Mouse (Mus musculus) MEL (cell line): ENCODE data around the gene Gm20696. TPM values are rescaled to one million over a fixed set of nuclear protein-coding genes. Genes with fewer than 3 reads are reported as not detected.
A peak's percentile ranks its signal among the peaks of the same experiment; 100 is the strongest.

Experiments
- DNase-seq: peaks from one replicate; pipeline ENCODE4 v3.0.0; 2011; ENCODE audit warnings: low read depth, low spot score
- H3K27ac ChIP-seq: 2 replicates; pipeline ENCODE4 v1.5.1; 2012; ENCODE audit warnings: low read depth, mild to moderate bottlenecking, control low read depth, low read length, moderate library complexity; ENCODE audit not compliant: control insufficient read depth
- H3K27me3 ChIP-seq, 2 experiments: fragments of 150-350 bp in 1 of 2; sonication (generic) in 1 of 2; 2 replicates each; pipeline ENCODE4 v1.6.1; 2012; ENCODE audit warnings: low read length in 2 of 2, mild to moderate bottlenecking in 2 of 2, improper control_type of control experiment in 1 of 2, moderate library complexity in 1 of 2; ENCODE audit not compliant: insufficient read depth in 2 of 2, control insufficient read depth in 1 of 2
- H3K36me3 ChIP-seq, 2 experiments: 2 replicates each; pipeline ENCODE4 v1.6.1; 2012 to 2014; ENCODE audit warnings: low read length in 2 of 2, improper control_type of control experiment in 1 of 2, inconsistent platforms in 1 of 2, mild to moderate bottlenecking in 1 of 2; ENCODE audit not compliant: insufficient read depth in 2 of 2, control insufficient read depth in 1 of 2
- H3K4me1 ChIP-seq, 2 experiments: fragments of 150-350 bp in 1 of 2; sonication (generic) in 1 of 2; 2 replicates each; pipeline ENCODE4 v1.6.1; 2012; ENCODE audit warnings: low read length in 2 of 2, improper control_type of control experiment in 1 of 2, mild to moderate bottlenecking in 1 of 2; ENCODE audit not compliant: insufficient read depth in 2 of 2, control insufficient read depth in 1 of 2
- H3K4me3 ChIP-seq, 2 experiments: fragments of 150-350 bp in 1 of 2; sonication (generic) in 1 of 2; 2 replicates each; pipeline ENCODE4 v1.5.1; 2012; ENCODE audit warnings: low read depth in 2 of 2, low read length in 2 of 2, mild to moderate bottlenecking in 2 of 2, moderate library complexity in 2 of 2, control low read depth in 1 of 2, improper control_type of control experiment in 1 of 2; ENCODE audit not compliant: control insufficient read depth in 1 of 2, insufficient read depth in 1 of 2
- H3K79me2 ChIP-seq: 2 replicates; pipeline ENCODE4 v1.6.1; 2012; ENCODE audit warnings: mild to moderate bottlenecking, low read length, moderate library complexity; ENCODE audit not compliant: control insufficient read depth, poor library complexity, insufficient read depth
- H3K9ac ChIP-seq: 2 replicates; pipeline ENCODE4 v1.6.1; 2012; ENCODE audit warnings: low read depth, mild to moderate bottlenecking, control low read depth, low read length, moderate library complexity; ENCODE audit not compliant: control insufficient read depth, poor library complexity, severe bottlenecking
- H3K9me3 ChIP-seq: fragments of 150-350 bp; sonication (generic); replicated peaks from 2 replicates; pipeline ENCODE4 v1.6.1; 2012; ENCODE audit warnings: mild to moderate bottlenecking, low read length, improper control_type of control experiment, moderate library complexity; ENCODE audit not compliant: insufficient read depth
- BHLHE40 ChIP-seq: IDR thresholded peaks from 2 replicates; pipeline ENCODE4 v1.6.1; 2012; ENCODE audit warnings: low read depth, mild to moderate bottlenecking, inconsistent platforms, low read length, improper control_type of control experiment, borderline replicate concordance
- CHD2 ChIP-seq: IDR thresholded peaks from 2 replicates; pipeline ENCODE4 v1.6.1; 2011; ENCODE audit warnings: low read length, improper control_type of control experiment
- E2F4 ChIP-seq: IDR thresholded peaks from 2 replicates; pipeline ENCODE4 v1.6.1; 2011; ENCODE audit warnings: low read depth, low read length, improper control_type of control experiment, borderline replicate concordance
- EP300 ChIP-seq, 2 experiments: IDR thresholded peaks; 2 replicates each; pipeline ENCODE4 v1.6.1; 2011; ENCODE audit warnings: improper control_type of control experiment in 2 of 2, low read length in 2 of 2, low read depth in 1 of 2, mild to moderate bottlenecking in 1 of 2
- ETS1 ChIP-seq: IDR thresholded peaks from 2 replicates; pipeline ENCODE4 v1.6.1; 2012; ENCODE audit warnings: low read depth, mild to moderate bottlenecking, inconsistent platforms, low read length, improper control_type of control experiment, moderate library complexity
- GABPA ChIP-seq: IDR thresholded peaks from 2 replicates; pipeline ENCODE4 v1.6.1; 2012; ENCODE audit warnings: low read depth, mild to moderate bottlenecking, inconsistent platforms, low read length, improper control_type of control experiment, moderate library complexity
- GATA1 ChIP-seq: IDR thresholded peaks from 2 replicates; pipeline ENCODE4 v1.6.1; 2011; ENCODE audit warnings: low read depth, low read length, improper control_type of control experiment
- JUND ChIP-seq: IDR thresholded peaks from 2 replicates; pipeline ENCODE4 v1.6.1; 2011; ENCODE audit warnings: low read depth, mild to moderate bottlenecking, improper control_type of control experiment, low read length
- MAFK ChIP-seq: IDR thresholded peaks from 2 replicates; pipeline ENCODE4 v1.6.1; 2011; ENCODE audit warnings: low read depth, mild to moderate bottlenecking, low read length, improper control_type of control experiment, borderline replicate concordance
- MEF2A ChIP-seq: IDR thresholded peaks from 2 replicates; pipeline ENCODE4 v1.6.1; 2014; ENCODE audit warnings: low read depth, mild to moderate bottlenecking, inconsistent platforms, low read length, improper control_type of control experiment; ENCODE audit not compliant: poor library complexity, insufficient replicate concordance, severe bottlenecking; ENCODE audit errors: extremely low read depth
- MYB ChIP-seq: IDR thresholded peaks from 2 replicates; pipeline ENCODE4 v1.6.1; 2011; ENCODE audit warnings: mild to moderate bottlenecking, low read depth, low read length, improper control_type of control experiment
- MYC ChIP-seq: IDR thresholded peaks from 2 replicates; pipeline ENCODE4 v1.6.1; 2011; ENCODE audit warnings: low read depth, mild to moderate bottlenecking, low read length, improper control_type of control experiment, moderate library complexity
- NELFE ChIP-seq: IDR thresholded peaks from 2 replicates; pipeline ENCODE4 v1.6.1; 2011; ENCODE audit warnings: low read depth, low read length, improper control_type of control experiment
- NRF1 ChIP-seq: IDR thresholded peaks from 2 replicates; pipeline ENCODE4 v1.6.1; 2014; ENCODE audit warnings: low read depth, mild to moderate bottlenecking, inconsistent platforms, low read length, improper control_type of control experiment, moderate library complexity; ENCODE audit not compliant: poor library complexity, insufficient read depth, severe bottlenecking
- POLR2A ChIP-seq, 2 experiments: IDR thresholded peaks; 2 replicates each; pipeline ENCODE4 v1.6.1; 2011 to 2012; ENCODE audit warnings: low read length in 2 of 2, mild to moderate bottlenecking in 2 of 2, control low read depth in 1 of 2, improper control_type of control experiment in 1 of 2, low read depth in 1 of 2, moderate library complexity in 1 of 2; ENCODE audit not compliant: control insufficient read depth in 1 of 2, insufficient read depth in 1 of 2, poor library complexity in 1 of 2
- POLR2AphosphoS5 ChIP-seq: IDR thresholded peaks from 2 replicates; pipeline ENCODE4 v1.6.1; 2012; ENCODE audit warnings: low read depth, borderline replicate concordance, mild to moderate bottlenecking, inconsistent platforms, low read length, moderate library complexity, mixed read lengths
- RAD21 ChIP-seq: IDR thresholded peaks from 2 replicates; pipeline ENCODE4 v1.6.1; 2011; ENCODE audit warnings: mild to moderate bottlenecking, low read depth, low read length, improper control_type of control experiment
- TBP ChIP-seq: IDR thresholded peaks from 2 replicates; pipeline ENCODE4 v1.8.0; 2011; ENCODE audit warnings: low read depth, low read length, improper control_type of control experiment
- TCF12 ChIP-seq: IDR thresholded peaks from 2 replicates; pipeline ENCODE4 v1.6.1; 2014; ENCODE audit warnings: low read depth, mild to moderate bottlenecking, inconsistent platforms, low read length, improper control_type of control experiment, moderate library complexity
- UBTF ChIP-seq: IDR thresholded peaks from 2 replicates; pipeline ENCODE4 v1.6.1; 2012; ENCODE audit warnings: low read depth, mild to moderate bottlenecking, inconsistent platforms, low read length, improper control_type of control experiment, moderate library complexity, borderline replicate concordance; ENCODE audit not compliant: insufficient read depth
- USF1 ChIP-seq: IDR thresholded peaks from 2 replicates; pipeline ENCODE4 v1.6.1; 2014; ENCODE audit warnings: low read depth, mild to moderate bottlenecking, inconsistent platforms, low read length, improper control_type of control experiment, moderate library complexity
- USF2 ChIP-seq, 2 experiments: IDR thresholded peaks; 2 replicates each; pipeline ENCODE4 v1.6.1; 2011 to 2012; ENCODE audit warnings: improper control_type of control experiment in 2 of 2, low read length in 2 of 2, borderline replicate concordance in 1 of 2, inconsistent platforms in 1 of 2, low read depth in 1 of 2, mild to moderate bottlenecking in 1 of 2; ENCODE audit not compliant: insufficient read depth in 1 of 2
- ZNF384 ChIP-seq: IDR thresholded peaks from 2 replicates; pipeline ENCODE4 v1.6.1; 2012; ENCODE audit warnings: low read depth, mild to moderate bottlenecking, inconsistent platforms, low read length, improper control_type of control experiment
- polyA plus RNA-seq, 2 experiments: library from polyadenylated mRNA; stranded (reverse) in 1 of 2; unstranded in 1 of 2; fragments of >175 nt in 1 of 2; fragments of >200 nt in 1 of 2; gene quantifications; 2 replicates each; pipeline versions ENCODE4 v1.2.1 to v1.2.4; 2012; ENCODE audit warnings: low replicate concordance in 2 of 2, low read depth in 1 of 2; ENCODE audit not compliant: insufficient read length in 2 of 2, insufficient read depth in 1 of 2, missing spikeins in 1 of 2
- total RNA-seq: library from RNA; depleted of rRNA; stranded (reverse); fragments of 300-350 nt; gene quantifications from 2 replicates; pipeline ENCODE4 v1.2.3, GENCODE M21; 2012

Gm20696 gene
- total and polyA plus RNA-seq, 3 experiments, result 0.07 to 0.39 TPM; not detected in 1

DNA sequence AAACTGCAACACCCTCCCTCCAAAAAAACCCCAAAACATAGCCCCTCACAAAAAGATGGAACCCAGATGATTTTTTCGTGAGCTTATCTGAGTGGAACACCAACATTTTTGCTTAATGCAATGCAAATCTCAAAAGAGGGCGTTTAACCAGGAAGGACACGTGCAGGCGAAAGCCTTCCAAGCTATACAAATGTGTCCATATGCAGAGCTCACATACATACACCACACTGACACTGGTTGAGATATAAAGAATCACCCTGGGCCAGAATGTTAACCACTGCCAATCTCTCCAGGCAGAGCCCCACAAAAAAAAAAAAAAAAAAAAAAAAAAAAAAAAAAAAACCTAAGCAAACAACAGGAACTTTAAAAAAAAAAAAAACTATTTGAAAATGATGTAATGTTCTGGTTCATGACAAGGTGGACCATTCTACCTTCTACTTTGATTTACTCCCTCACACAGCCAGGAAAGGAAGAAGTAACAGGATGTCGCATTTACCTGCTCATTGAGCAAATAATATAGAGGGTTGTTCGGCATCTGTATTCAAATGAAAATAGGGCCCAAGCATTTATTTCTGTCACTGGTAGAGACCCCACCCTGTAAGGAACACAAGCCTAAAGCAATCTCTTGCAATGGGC, 262.7 kb downstream of the Gm20696 start:
- Histone ChIP-seq H3K79me2 (no peaks in the 10 kb centered on the region), H3K4me1 (peaks cover 11 to 14% of the 10 kb centered on the region in 2 experiments), H3K9me3 (no peaks in the 10 kb centered on the region), H3K27me3 (no peaks in the 10 kb centered on the region), H3K27ac (no peak overlapping the region; the same call in 1 of the 2 replicates), H3K36me3 (peaks cover 0 to 12% of the 10 kb centered on the region in 2 experiments; a peak in 2 of 4 replicates), H3K9ac (no peak overlapping the region), H3K4me3 (no peak overlapping the region)
- TF ChIP-seq MAFK (no peak), MEF2A (no peak), JUND (no peak), EP300 (IDR thresholded peaks at IDR 0.05; ENCODE audit: low read depth in 1 of 2, low read length in 2 of 2) (peak in 1 of 2 experiments; percentile 33; a peak in 2 of 4 replicates), TBP (no peak), POLR2AphosphoS5 (no peak), USF1 (no peak), UBTF (no peak), USF2 (IDR thresholded peaks at IDR 0.05; ENCODE audit: borderline replicate concordance in 1 of 2, insufficient read depth in 1 of 2, low read depth in 1 of 2, low read length in 2 of 2) (no peak), TCF12 (0 out of 2 replicates have a peak, but pooled peaks have one; percentile 22), ETS1 (no peak), MYB (no peak), GABPA (no peak), MYC (no peak), RAD21 (no peak), ZNF384 (peak; percentile 97), BHLHE40 (no peak), POLR2A (IDR thresholded peaks at IDR 0.05; ENCODE audit: control insufficient read depth in 1 of 2, insufficient read depth in 1 of 2, low read depth in 1 of 2, low read length in 2 of 2, poor library complexity in 1 of 2) (no peak), GATA1 (no peak), NELFE (no peak), NRF1 (no peak), CHD2 (no peak), E2F4 (no peak)
- DNase-seq, result peak; percentile 36
